In genomic region chr6:83443441-83444340, GRCm38 (mm10) we compare ENCODE assay signal across 8 mouse cellular contexts. TPM values are rescaled to one million over a fixed set of nuclear protein-coding genes. Genes with fewer than 3 reads are reported as not detected.
DNase-seq lines count a peak whose midpoint lies in the region; ATAC-seq lines count a peak whose summit lies in the region.

No protein-coding gene starts in this region.

- ATAC-seq in erythroblast, adult 5-6 weeks (replicated peaks; ENCODE audit: low FRiP score, poor library complexity, severe bottlenecking), result no peak
- ATAC-seq in embryonic facial prominence, embryonic 15.5 days (ENCODE audit: insufficient number of reproducible peaks, low FRiP score, low TSS enrichment, low read depth), result peak; percentile 37
- peak; percentile 61 for ATAC-seq in heart, embryonic 15.5 days (replicated peaks; ENCODE audit: insufficient number of reproducible peaks, insufficient read depth, low FRiP score, low read depth)
- ATAC-seq in liver, embryonic 13.5 days (ENCODE audit: low read depth), result no peak
- peak; percentile 28; the same call in 1 of the 2 replicates for ATAC-seq in neural tube, embryonic 14.5 days (ENCODE audit: low read depth)

- peak; percentile 92 for DNase-seq in kidney, postnatal 10 days
- no peak for DNase-seq in liver, embryonic 13.5 days
- no peak for DNase-seq in thymus, postnatal 36 days

- no peaks in the 10 kb centered on the region for H3K9me3 ChIP-seq in erythroblast, embryonic 14.5 days (ENCODE audit: control insufficient read depth, low read length)
- no peaks in the 10 kb centered on the region for H3K9me3 ChIP-seq in embryonic facial prominence, embryonic 15.5 days (replicated peaks)
- no peaks in the 10 kb centered on the region for H3K9me3 ChIP-seq in heart, embryonic 15.5 days (replicated peaks)
- H3K9me3 ChIP-seq in liver, embryonic 13.5 days (replicated peaks), result no peaks in the 10 kb centered on the region
- H3K9me3 ChIP-seq in neural tube, embryonic 14.5 days (ENCODE audit: control insufficient read depth, low read length), result no peaks in the 10 kb centered on the region

- WGBS in embryonic facial prominence, embryonic 15.5 days, result 6% methylated on average over 13 of the region's 13 CpGs
- WGBS in heart, embryonic 15.5 days, result 6% methylated on average over 13 of the region's 13 CpGs
- 27% methylated on average over 13 of the region's 13 CpGs for WGBS in liver, embryonic 13.5 days (ENCODE audit: insufficient replicate concordance)
- 8% methylated on average over 13 of the region's 13 CpGs for WGBS in neural tube, embryonic 14.5 days

- no peaks in the 10 kb centered on the region for H3K27me3 ChIP-seq in erythroblast, embryonic 14.5 days (ENCODE audit: control insufficient read depth)
- no peaks in the 10 kb centered on the region for H3K27me3 ChIP-seq in embryonic facial prominence, embryonic 15.5 days
- H3K27me3 ChIP-seq in heart, embryonic 15.5 days, result no peaks in the 10 kb centered on the region
- H3K27me3 ChIP-seq in liver, embryonic 13.5 days, result no peaks in the 10 kb centered on the region
- no peaks in the 10 kb centered on the region for H3K27me3 ChIP-seq in neural tube, embryonic 14.5 days (ENCODE audit: control insufficient read depth, insufficient read depth, low read length)

- no peak overlapping the region for H3K9ac ChIP-seq in embryonic facial prominence, embryonic 15.5 days
- H3K9ac ChIP-seq in heart, embryonic 15.5 days, result peak overlapping the region; percentile 20; the same call in 1 of the 2 replicates
- H3K9ac ChIP-seq in liver, embryonic 13.5 days, result peak overlapping the region; percentile 86
- H3K9ac ChIP-seq in neural tube, embryonic 14.5 days (replicated peaks; ENCODE audit: low read depth, low read length), result no peak overlapping the region

- H3K4me3 ChIP-seq in erythroblast, embryonic 14.5 days (replicated peaks), result peak overlapping the region; percentile 26
- peak overlapping the region; percentile 16 for H3K4me3 ChIP-seq in embryonic facial prominence, embryonic 15.5 days (replicated peaks)
- H3K4me3 ChIP-seq in heart, embryonic 15.5 days, result peak overlapping the region; percentile 18
- H3K4me3 ChIP-seq in liver, embryonic 13.5 days (replicated peaks), result no peak overlapping the region
- no peak overlapping the region for H3K4me3 ChIP-seq in neural tube, embryonic 14.5 days (ENCODE audit: low read depth, low read length)

- peak overlapping the region; percentile 77 for H3K4me2 ChIP-seq in embryonic facial prominence, embryonic 15.5 days (replicated peaks)
- peak overlapping the region; percentile 84 for H3K4me2 ChIP-seq in heart, embryonic 15.5 days
- H3K4me2 ChIP-seq in liver, embryonic 13.5 days, result peak overlapping the region; percentile 85
- peak overlapping the region; percentile 67 for H3K4me2 ChIP-seq in neural tube, embryonic 14.5 days (ENCODE audit: low read depth, low read length)

- H3K27ac ChIP-seq in embryonic facial prominence, embryonic 15.5 days (replicated peaks), result peak overlapping the region; percentile 95
- H3K27ac ChIP-seq in heart, embryonic 15.5 days, result peak overlapping the region; percentile 87
- peak overlapping the region; percentile 84 for H3K27ac ChIP-seq in liver, embryonic 13.5 days
- H3K27ac ChIP-seq in neural tube, embryonic 14.5 days (ENCODE audit: low read depth, low read length), result peak overlapping the region; percentile 96

- peaks cover 70% of the 10 kb centered on the region for H3K4me1 ChIP-seq in erythroblast, embryonic 14.5 days (ENCODE audit: control insufficient read depth)
- peaks cover 81% of the 10 kb centered on the region for H3K4me1 ChIP-seq in embryonic facial prominence, embryonic 15.5 days
- H3K4me1 ChIP-seq in heart, embryonic 15.5 days (replicated peaks), result peaks cover 92% of the 10 kb centered on the region
- peaks cover 97% of the 10 kb centered on the region for H3K4me1 ChIP-seq in liver, embryonic 13.5 days (replicated peaks)
- H3K4me1 ChIP-seq in neural tube, embryonic 14.5 days (ENCODE audit: control insufficient read depth, insufficient read depth, low read length), result peaks cover 48% of the 10 kb centered on the region

- peaks cover 45% of the 10 kb centered on the region for H3K36me3 ChIP-seq in erythroblast, embryonic 14.5 days (ENCODE audit: control insufficient read depth)
- H3K36me3 ChIP-seq in embryonic facial prominence, embryonic 15.5 days, result peaks cover 9% of the 10 kb centered on the region; the same call in 1 of the 2 replicates
- no peaks in the 10 kb centered on the region for H3K36me3 ChIP-seq in heart, embryonic 15.5 days
- H3K36me3 ChIP-seq in liver, embryonic 13.5 days, result peaks cover 33% of the 10 kb centered on the region
- no peaks in the 10 kb centered on the region for H3K36me3 ChIP-seq in neural tube, embryonic 14.5 days (ENCODE audit: control insufficient read depth, insufficient read depth, low read length)

RNA-seq across cellular contexts. Expression of gene Tet3, which starts 15.2 kb away (rescaled TPM):
- polyA plus RNA-seq in erythroblast, embryonic 14.5 days (2012), result 0.73 and 0.77 TPM in 2 replicates
- total RNA-seq in erythroblast, adult 5-6 weeks (2015; ENCODE audit: low replicate concordance), result 29.6 and 35.1 TPM in 2 replicates
- 24.9 and 25.5 TPM in 2 replicates for total RNA-seq in erythroblast, adult 5-6 weeks (2017; ENCODE audit: low replicate concordance)
- polyA plus RNA-seq in embryonic facial prominence, embryonic 15.5 days (2015; fragmentation: Nextera tagmentation; extraction: Ambion mirVana), result 63.1 and 66.1 TPM in 2 replicates
- polyA plus RNA-seq in heart, embryonic 15.5 days (2015; fragmentation: Nextera tagmentation; extraction: Ambion mirVana), result 26.2 and 37.5 TPM in 2 replicates
- polyA plus RNA-seq in liver, embryonic 13.5 days (2015; fragmentation: Nextera tagmentation; extraction: Ambion mirVana), result 10.4 and 13.3 TPM in 2 replicates
- polyA plus RNA-seq in neural tube, embryonic 14.5 days (2014; fragmentation: Nextera tagmentation; extraction: Ambion mirVana), result 47.7 and 67.0 TPM in 2 replicates

Comparison
In these comparisons a context has a peak if more than half of its experiments do, and no peak if none do; other contexts are left out.
1. H3K4me3 ChIP-seq: peak in erythroblast, embryonic 14.5 days (single experiment), embryonic facial prominence, embryonic 15.5 days (single experiment) and heart, embryonic 15.5 days (single experiment); none in liver, embryonic 13.5 days (single experiment) and neural tube, embryonic 14.5 days (single experiment).
2. ATAC-seq: peak in embryonic facial prominence, embryonic 15.5 days (single experiment), heart, embryonic 15.5 days (single experiment) and neural tube, embryonic 14.5 days (single experiment); none in erythroblast, adult 5-6 weeks (single experiment) and liver, embryonic 13.5 days (single experiment).
3. H3K9ac ChIP-seq: peak in heart, embryonic 15.5 days (single experiment) and liver, embryonic 13.5 days (single experiment); none in embryonic facial prominence, embryonic 15.5 days (single experiment) and neural tube, embryonic 14.5 days (single experiment).
4. Peak in every context shown above with its lines, with median percentiles within 50 percentile points of each other: H3K27ac ChIP-seq and H3K4me2 ChIP-seq.